Mouse (Mus musculus): ENCODE results near the gene Ift74. TPM values are rescaled to one million over a fixed set of nuclear protein-coding genes. Genes with fewer than 3 reads are reported as not detected.

Gene Ift74
- 7.3 and 8.2 TPM in 2 replicates for polyA plus RNA-seq (2015; fragmentation: Nextera tagmentation; extraction: Ambion mirVana)

DNA sequence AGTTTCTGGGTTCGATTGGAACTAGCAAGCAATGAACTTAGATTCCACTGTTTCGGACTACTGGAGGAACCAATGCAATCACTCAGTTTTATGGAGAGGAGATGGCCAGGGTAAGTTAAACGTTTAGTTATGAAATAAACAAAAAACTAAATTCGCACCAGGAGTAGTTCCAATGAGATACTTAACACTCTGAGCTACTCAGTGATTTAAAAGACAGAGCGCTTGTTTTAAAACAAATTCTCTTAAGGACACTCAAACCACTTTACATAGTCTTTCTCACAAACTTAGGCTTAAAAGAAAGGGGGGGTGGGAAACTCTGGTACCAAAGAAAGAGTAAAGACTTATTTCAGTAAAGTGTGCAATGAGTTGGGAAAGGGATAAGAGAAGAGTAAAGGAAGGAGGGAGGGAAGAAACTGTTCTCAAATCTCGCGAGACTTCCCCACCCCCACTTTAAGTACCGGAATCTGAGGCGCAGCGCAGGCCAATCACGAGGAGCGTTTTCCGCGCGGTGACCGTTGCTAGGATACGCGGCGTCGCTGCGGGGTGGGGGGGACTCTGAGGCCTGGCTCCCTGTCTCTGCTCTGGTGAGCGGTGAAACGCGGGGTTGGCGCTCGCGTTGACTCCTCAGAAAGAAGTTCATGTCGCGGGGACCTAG, at the start of gene Ift74:
Gene Ift74, plus strand, starts transcription at position 520 of the 655 bp plus-strand sequence.

DNA sequence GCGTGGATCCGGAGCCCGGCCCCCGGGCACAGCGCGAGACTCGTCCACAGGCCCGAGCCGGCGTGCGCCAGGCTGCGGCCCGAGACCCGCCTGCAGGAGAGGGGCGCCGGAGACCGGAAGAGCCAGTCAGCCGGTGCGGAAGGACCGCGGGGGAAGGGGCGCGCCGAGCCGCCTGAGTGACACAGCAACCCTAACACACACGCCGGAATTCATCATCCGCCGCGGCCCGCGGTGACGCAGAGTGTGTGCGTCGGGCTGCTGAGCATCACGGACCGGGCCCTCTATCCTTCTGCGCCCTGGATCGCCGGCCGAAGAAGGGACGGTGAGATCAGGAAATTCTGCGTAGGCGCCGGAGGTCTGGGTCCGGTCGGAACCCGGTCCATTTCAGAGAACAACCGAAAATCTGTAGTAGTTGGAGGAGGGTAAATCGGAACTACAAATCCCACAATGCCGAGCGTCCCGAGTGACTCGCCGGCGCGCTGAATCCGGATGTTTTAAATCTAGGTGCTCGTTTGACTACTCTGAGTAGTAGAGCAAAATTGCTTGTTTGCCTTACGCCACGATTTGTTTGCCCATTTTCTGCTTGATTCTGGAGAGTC, 11.2 kb upstream of the Ift74 start, which contains the start of gene Plaa:
Gene Plaa, minus strand, starts transcription at position 214 of the 599 bp plus-strand sequence.

DNA sequence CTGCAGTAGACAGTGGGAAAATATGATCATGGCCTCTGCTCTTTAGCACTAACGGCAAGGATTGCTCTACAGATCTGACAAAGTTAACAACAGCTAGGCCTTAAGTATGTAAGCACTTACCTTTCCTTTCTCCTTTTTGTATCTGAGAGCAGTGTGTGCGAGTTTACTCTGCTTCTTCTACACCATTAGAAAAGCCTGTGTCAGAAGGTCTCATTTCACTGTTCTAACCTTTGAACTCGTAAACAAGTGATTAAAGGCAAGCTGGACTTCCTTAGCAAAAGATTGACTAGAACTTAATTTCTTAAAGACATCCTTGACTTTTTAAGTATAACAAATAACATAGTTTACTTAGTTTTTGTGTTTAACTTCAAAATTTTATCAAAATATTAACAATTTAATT, 35.6 kb downstream of the Ift74 start, which contains the start of gene Lrrc19:
Gene Lrrc19, minus strand, starts transcription at position 225 of the 400 bp plus-strand sequence.

DNA sequence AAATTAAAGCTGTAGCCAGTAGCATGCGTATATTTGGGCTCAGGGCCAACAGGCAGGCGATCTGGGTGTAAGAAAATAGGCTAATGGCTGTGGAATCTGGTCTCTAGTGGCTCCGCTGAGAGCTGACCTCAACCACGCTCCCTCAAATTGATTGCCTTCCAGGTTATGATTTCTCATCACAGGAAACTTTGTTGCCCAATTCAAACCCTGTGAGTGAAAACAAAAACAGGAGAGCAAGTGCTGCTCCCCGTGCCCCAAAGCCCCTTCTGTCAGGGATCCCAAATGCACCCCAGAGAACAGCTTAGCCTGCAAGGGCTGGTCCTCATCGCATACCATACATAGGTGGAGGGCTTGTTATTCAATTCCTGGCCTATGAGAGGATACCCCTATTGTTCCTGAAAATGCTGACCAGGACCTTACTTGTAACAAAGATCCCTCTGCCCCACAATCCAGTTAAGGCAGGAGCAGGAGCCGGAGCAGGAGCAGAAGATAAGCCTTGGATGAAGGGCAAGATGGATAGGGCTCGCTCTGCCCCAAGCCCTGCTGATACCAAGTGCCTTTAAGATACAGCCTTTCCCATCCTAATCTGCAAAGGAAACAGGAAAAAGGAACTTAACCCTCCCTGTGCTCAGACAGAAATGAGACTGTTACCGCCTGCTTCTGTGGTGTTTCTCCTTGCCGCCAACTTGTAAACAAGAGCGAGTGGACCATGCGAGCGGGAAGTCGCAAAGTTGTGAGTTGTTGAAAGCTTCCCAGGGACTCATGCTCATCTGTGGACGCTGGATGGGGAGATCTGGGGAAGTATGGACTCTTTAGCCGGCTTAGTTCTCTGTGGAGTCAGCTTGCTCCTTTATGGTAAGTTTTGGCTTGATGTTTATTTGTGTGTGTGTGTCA, 124.8 kb downstream of the Ift74 start, which contains the start of gene Tek:
Gene Tek, plus strand, starts transcription at position 452 of the 894 bp plus-strand sequence.

MicroRNAs within 50 kb of the gene (microRNA counts, 519-probe panel; counts per million panel counts)
- microRNA mmu-miR-872, result 3,618 counts per million, percentile 10 among the panel's probes with 10 or more counts

Other genes starting within 250 kb of the Ift74 start
- not detected in 2 replicates for gene Gm10306, start 57.9 kb upstream of the Ift74 start, polyA plus RNA-seq (2015; fragmentation: Nextera tagmentation; extraction: Ambion mirVana)
- 12.0 and 12.3 TPM in 2 replicates for gene Caap1, start 57.7 kb upstream of the Ift74 start, polyA plus RNA-seq (2015; fragmentation: Nextera tagmentation; extraction: Ambion mirVana)
- 30.6 and 36.4 TPM in 2 replicates for gene Plaa, start 11.2 kb upstream of the Ift74 start, polyA plus RNA-seq (2015; fragmentation: Nextera tagmentation; extraction: Ambion mirVana)
- gene Lrrc19, start 35.7 kb downstream of the Ift74 start, polyA plus RNA-seq (2015; fragmentation: Nextera tagmentation; extraction: Ambion mirVana), result 0.10 and 0.14 TPM in 2 replicates
- 9.7 and 13.4 TPM in 2 replicates for gene Tek, start 124.8 kb downstream of the Ift74 start, polyA plus RNA-seq (2015; fragmentation: Nextera tagmentation; extraction: Ambion mirVana)